Mouse (Mus musculus) intestine, postnatal 0 days (tissue): ENCODE measurements around the gene Agap1. TPM values are rescaled to one million over a fixed set of nuclear protein-coding genes. Genes with fewer than 3 reads are reported as not detected.

ENCODE experiments used
- ATAC-seq: fragments of 200-750 bp; cut with Nextera tagmentation; 2 replicates; pipeline ENCODE4 v1.8.0; 2017; ENCODE audit warnings: mild to moderate bottlenecking, moderate TSS enrichment, moderate library complexity
- H3K27ac ChIP-seq: fragments of 300-500 bp; sonication (generic); 2 replicates; pipeline ENCODE4 v1.5.1; 2014; ENCODE audit warnings: mild to moderate bottlenecking, low read depth, low read length, moderate library complexity
- H3K27me3 ChIP-seq: fragments of 300-500 bp; sonication (generic); replicated peaks from 2 replicates; pipeline ENCODE4 v1.6.1; 2014; ENCODE audit warnings: low read length, mixed read lengths; ENCODE audit not compliant: control insufficient read depth, insufficient read depth
- H3K36me3 ChIP-seq: fragments of 300-500 bp; sonication (generic); 2 replicates; pipeline ENCODE4 v1.6.1; 2014; ENCODE audit warnings: mild to moderate bottlenecking, moderate library complexity; ENCODE audit not compliant: control insufficient read depth, insufficient read depth
- H3K4me1 ChIP-seq: fragments of 300-500 bp; sonication (generic); replicated peaks from 2 replicates; pipeline ENCODE4 v1.6.1; 2014; ENCODE audit warnings: antibody characterized with exemption, low read length, mixed read lengths; ENCODE audit not compliant: control insufficient read depth, insufficient read depth
- H3K4me2 ChIP-seq: fragments of 300-500 bp; sonication (generic); replicated peaks from 2 replicates; pipeline ENCODE4 v1.6.1; 2014; ENCODE audit warnings: low read depth, mild to moderate bottlenecking, moderate library complexity
- H3K4me3 ChIP-seq: fragments of 300-500 bp; sonication (generic); 2 replicates; pipeline ENCODE4 v1.5.1; 2014; ENCODE audit warnings: low read depth, low read length
- H3K9ac ChIP-seq: fragments of 300-500 bp; sonication (generic); 2 replicates; pipeline ENCODE4 v1.6.1; 2014; ENCODE audit warnings: mild to moderate bottlenecking, low read depth, low read length
- H3K9me3 ChIP-seq: fragments of 300-500 bp; sonication (generic); 2 replicates; pipeline ENCODE4 v1.6.1; 2016; ENCODE audit warnings: mixed run types; ENCODE audit not compliant: control insufficient read depth
- CTCF ChIP-seq: sonication (generic); IDR thresholded peaks from 2 replicates; pipeline ENCODE4 v1.5.1; 2016; ENCODE audit warnings: low read depth, mild to moderate bottlenecking, control low read depth, antibody characterized with exemption, moderate library complexity
- WGBS: fragments of 180-500 bp; shearing (Covaris S2); extraction: QIAGEN DNeasy Blood & Tissue Kit; methylation state at CpG from one replicate; pipeline ENCODE4 v1.1.7; 2014; 5-methylcytosine and 5-hydroxymethylcytosine counted together
- polyA plus RNA-seq: library from polyadenylated mRNA; unstranded; fragments of >200 nt; fragmentation: Nextera tagmentation; extraction: Ambion mirVana; gene quantifications from 2 replicates; pipeline ENCODE4 v1.2.1, GENCODE M21; 2015

Gene Agap1
- polyA plus RNA-seq, 1 experiment from 2014 or later, result 6.1 TPM

GRCm38 (mm10) chr1:89637670-89638069, 183.1 kb downstream of the Agap1 start:
- no peak for TF ChIP-seq CTCF
- WGBS, result 91% methylated on average over 4 of the region's 4 CpGs

GRCm38 (mm10) chr1:89643445-89644100, 189.0 kb downstream of the Agap1 start:
- peak overlapping the region; percentile 24; the same call in 1 of the 2 replicates for H3K4me2 ChIP-seq
- peak overlapping the region; percentile 57 for H3K27ac ChIP-seq
- H3K36me3 ChIP-seq, result peaks cover 4% of the 10 kb centered on the region; the same call in 1 of the 2 replicates
- H3K27me3 ChIP-seq, result no peaks in the 10 kb centered on the region
- H3K9me3 ChIP-seq, result no peaks in the 10 kb centered on the region
- peak; percentile 71 for TF ChIP-seq CTCF
- H3K4me3 ChIP-seq, result no peak overlapping the region
- no peaks in the 10 kb centered on the region for H3K4me1 ChIP-seq
- ATAC-seq, result peak; percentile 75
- 47% methylated on average over 8 of the region's 8 CpGs for WGBS
- no peak overlapping the region for H3K9ac ChIP-seq

More at GRCm38 (mm10) chr1:89637670-89638069, 183.1 kb downstream of the Agap1 start:
- no peak overlapping the region for H3K9ac ChIP-seq
- no peak for ATAC-seq
- no peaks in the 10 kb centered on the region for H3K9me3 ChIP-seq
- H3K27me3 ChIP-seq, result no peaks in the 10 kb centered on the region
- H3K36me3 ChIP-seq, result peaks cover 3% of the 10 kb centered on the region; the same call in 1 of the 2 replicates
- H3K27ac ChIP-seq, result no peak overlapping the region
- H3K4me2 ChIP-seq, result no peak overlapping the region
- H3K4me1 ChIP-seq, result no peaks in the 10 kb centered on the region
- H3K4me3 ChIP-seq, result no peak overlapping the region

GRCm38 (mm10) chr1:89644120-89644519, 189.5 kb downstream of the Agap1 start:
- no peaks in the 10 kb centered on the region for H3K9me3 ChIP-seq
- H3K4me3 ChIP-seq, result no peak overlapping the region
- H3K4me2 ChIP-seq, result peak overlapping the region; percentile 24; the same call in 1 of the 2 replicates
- no peak for TF ChIP-seq CTCF
- H3K36me3 ChIP-seq, result peaks cover 4% of the 10 kb centered on the region; the same call in 1 of the 2 replicates
- no peaks in the 10 kb centered on the region for H3K27me3 ChIP-seq
- H3K27ac ChIP-seq, result peak overlapping the region; percentile 57
- ATAC-seq, result 0 out of 2 replicates have a peak, but pooled peaks have one; percentile 6
- H3K9ac ChIP-seq, result no peak overlapping the region
- 57% methylated on average over 11 of the region's 11 CpGs for WGBS
- no peaks in the 10 kb centered on the region for H3K4me1 ChIP-seq

GRCm38 (mm10) chr1:89646326-89647018, 191.9 kb downstream of the Agap1 start:
- 12% methylated on average over 4 of the region's 4 CpGs for WGBS
- Histone ChIP-seq H3K4me3 (no peak overlapping the region), H3K36me3 (peaks cover 4% of the 10 kb centered on the region; the same call in 1 of the 2 replicates), H3K27me3 (no peaks in the 10 kb centered on the region), H3K4me1 (no peaks in the 10 kb centered on the region), H3K9ac (no peak overlapping the region), H3K27ac (no peak overlapping the region), H3K4me2 (peak overlapping the region; percentile 33), H3K9me3 (no peaks in the 10 kb centered on the region)
- TF ChIP-seq CTCF, result peak; percentile 99
- ATAC-seq, result peak; percentile 48; the same call in 1 of the 2 replicates

GRCm38 (mm10) chr1:89647505-89647904, 192.9 kb downstream of the Agap1 start:
- no peak for ATAC-seq
- Histone ChIP-seq H3K4me3 (no peak overlapping the region), H3K27ac (no peak overlapping the region), H3K4me1 (no peaks in the 10 kb centered on the region), H3K27me3 (no peaks in the 10 kb centered on the region), H3K9me3 (no peaks in the 10 kb centered on the region), H3K36me3 (peaks cover 4% of the 10 kb centered on the region; the same call in 1 of the 2 replicates), H3K4me2 (no peak overlapping the region), H3K9ac (no peak overlapping the region)
- TF ChIP-seq CTCF, result no peak
- 61% methylated on average over 8 of the region's 8 CpGs for WGBS

GRCm38 (mm10) chr1:89650557-89650956, 196.0 kb downstream of the Agap1 start:
- no peak overlapping the region for H3K4me2 ChIP-seq
- peaks cover 7% of the 10 kb centered on the region for H3K36me3 ChIP-seq
- H3K9me3 ChIP-seq, result no peaks in the 10 kb centered on the region
- 87% methylated on average over 7 of the region's 7 CpGs for WGBS
- no peak overlapping the region for H3K27ac ChIP-seq
- H3K4me1 ChIP-seq, result no peaks in the 10 kb centered on the region
- no peak overlapping the region for H3K9ac ChIP-seq
- no peak overlapping the region for H3K4me3 ChIP-seq
- no peaks in the 10 kb centered on the region for H3K27me3 ChIP-seq
- no peak for ATAC-seq
- no peak for TF ChIP-seq CTCF
